Mouse (Mus musculus): Measurements from ENCODE around the gene Zfp618.

Zfp618 gene

DNA sequence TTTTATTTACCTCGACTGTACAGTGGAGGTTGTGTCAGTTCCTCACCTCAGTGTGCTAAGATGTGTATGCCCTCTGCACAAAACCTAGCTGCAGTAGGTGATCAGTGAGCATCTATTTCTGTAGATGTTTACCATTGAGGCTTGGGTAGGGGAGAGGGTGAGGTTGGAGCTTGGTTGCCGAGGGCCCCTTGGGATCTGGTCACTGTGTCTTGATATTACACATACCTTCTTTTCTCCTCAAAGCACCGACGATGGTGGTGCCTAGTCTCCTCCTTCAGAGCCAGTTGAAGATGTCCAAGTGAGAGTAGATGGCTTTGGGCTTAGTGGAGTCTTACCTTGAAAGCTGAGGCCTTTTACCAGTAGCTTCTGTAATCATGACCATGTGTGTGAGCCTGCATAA, 101.4 kb downstream of the Zfp618 start:
- DNase-seq (ENCODE audit: low read depth, low spot score), result no peak

DNA sequence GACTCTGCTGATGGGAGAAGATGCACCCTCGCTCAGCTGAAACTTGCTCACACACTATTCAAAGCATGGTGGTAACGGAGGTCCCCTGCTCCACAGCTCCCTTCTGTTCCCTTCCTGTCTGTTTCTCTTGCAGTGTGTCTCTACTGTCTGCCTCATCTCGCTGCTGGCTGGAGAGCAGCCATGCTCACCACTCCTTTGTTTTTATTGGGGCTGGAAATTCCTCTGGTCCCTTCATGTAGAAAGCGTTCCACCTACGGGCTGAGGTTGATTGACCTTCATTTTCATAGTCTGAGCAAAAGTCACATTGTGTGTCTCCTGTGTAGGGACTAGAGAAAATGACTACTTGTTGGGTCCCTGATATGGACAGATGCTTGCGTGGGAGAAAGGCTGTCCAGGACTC, 102.4 kb downstream of the Zfp618 start:
- DNase-seq (ENCODE audit: low read depth, low spot score), result no peak

DNA sequence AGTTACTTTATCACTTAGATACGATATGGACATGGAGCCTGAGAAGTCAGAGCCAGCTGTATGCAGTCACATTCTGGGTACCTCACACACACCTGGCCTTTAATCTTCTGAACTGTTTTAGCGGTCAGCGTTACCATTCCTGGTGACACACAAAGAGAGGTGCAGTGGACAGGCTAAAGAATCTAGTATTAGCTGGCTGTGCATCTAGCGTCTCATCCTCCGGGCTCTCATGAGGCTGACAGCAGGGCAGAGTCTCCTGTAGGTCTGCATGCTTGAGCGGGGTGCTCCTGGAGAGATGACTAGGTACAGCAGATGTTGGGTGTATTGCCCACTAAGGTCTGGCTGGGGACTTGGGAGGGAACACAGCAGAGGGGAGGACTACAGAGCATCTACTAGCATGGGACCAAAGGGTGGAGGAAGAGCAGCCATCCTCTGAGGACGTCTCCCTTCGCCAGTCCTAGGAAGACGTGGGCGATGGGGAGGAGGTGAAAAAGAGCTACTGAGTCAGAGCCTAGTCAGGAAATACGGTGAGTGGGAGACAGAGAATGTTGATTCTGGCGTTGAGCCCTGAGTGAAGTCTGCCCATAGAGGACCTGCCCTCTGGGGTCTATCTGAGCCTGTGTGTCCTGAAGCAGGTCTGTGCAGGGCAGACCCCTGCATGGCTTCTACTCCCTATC, 103.3 kb downstream of the Zfp618 start:
- no peak for DNase-seq (ENCODE audit: low read depth, low spot score)

DNA sequence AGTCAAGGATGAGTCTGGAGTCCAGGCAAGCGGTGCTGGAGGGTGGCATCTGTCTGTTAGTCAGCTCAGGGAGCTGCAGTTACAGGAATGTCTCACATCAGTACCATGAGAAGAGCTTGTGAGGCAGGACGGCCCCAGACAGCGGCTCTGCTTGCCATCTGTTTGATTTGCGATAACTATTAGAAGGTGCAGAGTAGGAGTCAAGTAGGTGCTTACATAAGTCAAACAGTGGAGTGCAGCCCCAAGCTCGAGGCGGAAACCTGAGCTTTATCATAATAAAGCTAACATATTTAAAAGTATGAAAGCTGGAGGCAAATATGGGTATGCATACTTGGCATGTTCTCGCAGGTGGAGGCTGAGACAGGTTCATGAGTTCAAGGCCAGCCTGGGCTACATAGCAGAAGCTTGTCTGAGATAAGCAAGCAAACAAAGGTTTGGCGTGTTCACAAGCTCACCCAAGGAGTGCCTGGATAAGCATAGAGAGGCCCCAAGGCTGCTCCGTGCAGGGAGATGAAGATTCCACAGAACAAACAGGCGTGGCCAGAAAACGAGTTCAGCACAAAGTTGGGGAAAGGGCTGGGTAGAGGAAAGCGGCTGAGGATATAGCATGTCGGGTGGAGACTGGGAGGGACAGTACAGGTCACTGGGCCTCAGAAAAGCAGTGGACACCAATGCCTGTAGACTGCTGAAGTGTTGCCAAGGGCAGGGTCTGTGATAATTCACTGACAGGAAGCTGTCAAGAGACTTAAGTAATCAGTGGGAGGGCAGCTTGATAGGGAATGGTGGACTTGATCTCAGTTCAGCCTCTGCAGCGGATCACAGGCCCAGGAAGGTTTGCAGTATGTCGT, 106.3 kb downstream of the Zfp618 start:
- no peak for DNase-seq (ENCODE audit: low read depth, low spot score)

DNA sequence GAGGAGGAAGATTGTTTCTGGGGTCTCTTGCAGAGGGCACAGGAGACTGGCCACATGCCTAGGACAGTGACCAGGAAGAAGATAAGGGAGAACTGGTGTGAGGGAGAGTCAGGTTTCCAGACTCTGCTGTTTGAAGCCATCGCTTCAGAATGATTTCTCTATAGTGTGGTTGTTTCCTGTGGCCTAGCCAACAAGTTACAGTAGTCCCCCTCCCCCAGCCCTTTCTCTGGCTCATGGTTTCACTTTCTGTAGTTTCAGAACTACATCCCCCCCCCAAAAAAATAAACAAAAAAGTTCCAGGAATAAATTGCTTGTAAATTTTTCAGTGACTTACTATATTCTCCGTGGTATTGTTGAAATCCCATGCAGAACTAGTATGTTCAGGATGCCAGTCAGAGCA, 107.8 kb downstream of the Zfp618 start:
- no peak for DNase-seq (ENCODE audit: low read depth, low spot score)

DNA sequence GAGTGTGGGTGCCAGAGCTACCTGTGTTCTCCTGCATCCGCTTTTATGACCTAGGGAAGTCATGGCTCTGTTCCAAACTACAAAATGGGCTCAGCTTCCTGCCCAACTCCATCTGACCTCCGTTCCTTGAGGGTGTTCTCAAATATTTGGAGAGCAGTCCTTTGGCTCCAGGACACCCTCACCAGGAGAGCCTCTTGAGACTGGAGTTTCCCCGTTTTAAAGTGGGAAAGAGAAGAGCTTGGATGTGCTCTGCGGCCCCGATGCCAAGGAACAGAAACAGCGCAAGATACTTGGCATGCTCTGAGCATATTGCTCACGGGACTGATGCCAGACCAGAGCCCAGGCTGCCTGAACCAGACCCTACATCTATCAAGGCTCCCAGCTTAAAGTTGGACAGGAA, 113.8 kb downstream of the Zfp618 start:
- no peak for DNase-seq (ENCODE audit: low read depth, low spot score)

DNA sequence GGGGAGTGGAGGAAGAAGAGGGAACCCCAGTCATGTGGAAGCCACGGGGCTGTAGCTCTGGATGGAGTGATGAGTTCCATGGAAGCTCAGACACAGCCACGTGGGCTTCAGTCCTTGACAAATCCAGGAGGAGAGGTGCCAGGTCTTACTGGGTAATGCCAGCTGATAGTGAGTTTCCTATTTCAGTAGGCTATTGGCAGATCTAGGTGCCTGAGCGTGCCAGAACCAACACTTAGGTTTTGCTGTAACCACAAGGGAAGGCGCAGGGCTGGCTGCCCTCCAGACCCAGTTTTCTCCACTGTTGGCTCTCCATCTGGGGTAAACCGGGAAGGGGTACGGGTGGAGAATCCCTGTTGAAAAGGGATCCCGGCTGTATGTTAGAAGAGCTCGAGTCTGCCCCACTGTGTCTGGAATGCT, 119.1 kb downstream of the Zfp618 start:
- DNase-seq (ENCODE audit: low read depth, low spot score), result peak; percentile 28

DNA sequence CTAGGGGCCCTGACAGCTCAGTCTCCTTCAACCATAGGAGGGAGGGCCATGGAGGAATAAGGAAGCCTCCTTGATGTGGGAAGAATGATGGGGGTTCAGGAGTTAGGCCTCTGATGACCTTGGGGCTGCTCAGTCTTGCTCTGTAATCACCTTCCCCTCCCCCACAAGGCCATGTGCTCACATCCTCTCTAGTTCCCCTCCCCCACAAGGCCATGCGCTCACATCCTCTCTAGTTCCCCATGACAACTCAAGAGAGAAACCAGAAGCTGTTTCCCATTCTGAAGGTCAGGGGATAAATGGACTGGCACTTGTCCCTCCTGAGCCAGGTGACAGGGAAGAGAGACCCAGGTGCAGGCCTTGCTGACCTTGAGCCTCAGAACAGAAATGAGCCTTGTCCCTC, 124.1 kb downstream of the Zfp618 start:
- no peak for DNase-seq (ENCODE audit: low read depth, low spot score)

DNA sequence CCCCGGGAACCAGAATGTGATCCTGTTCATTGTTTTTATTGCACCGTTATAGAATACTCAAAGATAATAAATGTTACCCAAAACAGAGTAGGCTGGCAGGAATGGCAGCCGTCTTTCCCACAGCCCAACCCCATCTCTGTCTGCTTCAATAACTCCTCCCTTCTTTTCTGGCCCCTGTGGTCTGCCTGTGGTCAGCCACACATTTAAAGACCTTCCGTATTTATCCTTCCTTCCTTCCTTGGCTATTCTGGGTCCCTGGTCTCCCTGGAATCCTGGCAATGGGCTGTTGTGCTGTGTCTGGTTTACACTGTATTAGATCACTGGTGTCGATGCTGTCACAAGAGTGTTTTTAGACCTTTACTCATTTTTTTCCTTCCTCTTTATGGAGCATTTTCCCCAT, 125.8 kb downstream of the Zfp618 start:
- DNase-seq (ENCODE audit: low read depth, low spot score), result no peak

DNA sequence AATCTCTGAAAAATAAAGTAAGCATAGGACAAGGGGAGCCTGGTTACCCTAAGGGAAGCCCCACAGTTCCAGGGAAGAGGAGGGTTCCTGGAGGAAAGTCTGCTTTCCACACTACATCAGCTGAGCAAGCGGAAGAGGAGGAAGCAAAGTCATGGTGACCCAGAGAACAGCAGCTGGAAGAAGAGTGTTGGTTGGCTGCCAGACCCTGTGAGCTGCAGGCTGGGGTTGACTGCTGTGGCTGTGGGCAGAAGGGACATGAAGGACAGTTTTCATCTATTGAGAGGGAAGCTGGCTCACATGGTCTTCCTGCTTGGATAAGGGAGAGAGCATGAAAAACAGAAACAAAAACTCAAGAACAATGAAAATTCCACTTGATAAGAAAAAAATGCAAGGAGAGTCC, 132.2 kb downstream of the Zfp618 start:
- no peak for DNase-seq (ENCODE audit: low read depth, low spot score)

DNA sequence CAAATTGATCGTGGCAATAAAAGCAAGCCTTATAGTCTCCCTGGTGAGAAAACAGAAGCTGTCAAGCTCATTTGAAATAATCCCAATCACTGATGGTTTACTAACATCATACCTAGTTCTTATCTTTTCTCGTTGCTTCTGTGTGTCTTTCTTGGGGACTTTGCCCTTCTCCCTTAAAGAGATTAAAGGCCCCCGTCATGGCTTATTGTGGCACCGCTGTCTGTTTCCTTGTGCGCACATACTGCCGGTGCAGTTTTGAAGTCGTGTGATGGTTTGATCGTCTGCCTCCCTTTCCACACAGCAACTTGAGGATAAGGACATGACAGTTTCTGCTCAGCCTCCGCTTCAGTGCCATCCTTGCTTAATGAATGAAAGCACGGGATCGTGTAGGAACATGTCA, 135.1 kb downstream of the Zfp618 start:
- no peak for DNase-seq (ENCODE audit: low read depth, low spot score)

DNA sequence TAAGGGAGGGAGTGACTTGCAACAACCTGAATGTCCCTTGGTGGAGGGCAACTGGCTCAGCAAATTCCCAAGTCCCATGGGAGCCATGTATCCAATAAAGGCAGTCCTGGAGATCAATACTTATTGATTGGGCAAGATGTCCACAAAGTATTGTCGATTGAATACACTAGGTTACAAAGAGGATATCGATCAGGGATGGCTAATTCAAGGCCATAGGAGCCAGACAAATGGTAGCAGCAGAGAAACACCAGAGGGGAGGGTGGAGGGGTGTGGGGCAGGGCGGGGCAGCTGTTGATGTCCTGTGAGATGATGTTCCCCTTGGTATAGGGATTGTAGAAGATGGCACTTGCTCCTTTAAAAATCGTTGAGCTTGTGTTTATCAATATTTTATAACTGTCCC, 136.7 kb downstream of the Zfp618 start:
- DNase-seq (ENCODE audit: low read depth, low spot score), result no peak

DNA sequence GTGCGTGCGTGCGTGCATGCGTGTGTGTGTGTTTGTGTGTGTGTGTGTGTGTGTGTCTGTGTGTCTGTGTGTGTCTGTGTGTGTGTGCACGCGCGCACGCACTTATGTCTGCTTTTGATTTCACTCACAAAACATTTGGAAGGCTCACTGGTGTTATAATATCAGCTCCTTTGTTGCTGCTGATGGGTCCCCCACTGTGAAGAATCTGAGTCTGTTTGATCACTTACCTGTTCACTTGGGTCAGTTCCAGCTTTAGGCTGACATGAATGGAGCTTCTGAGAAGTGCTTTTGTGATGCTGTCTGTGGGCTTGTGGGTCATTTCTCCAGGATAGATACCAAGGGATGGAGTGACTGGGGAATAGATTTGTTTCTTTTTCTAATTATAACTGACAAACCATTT, 140.3 kb downstream of the Zfp618 start:
- no peak for DNase-seq (ENCODE audit: low read depth, low spot score)

DNA sequence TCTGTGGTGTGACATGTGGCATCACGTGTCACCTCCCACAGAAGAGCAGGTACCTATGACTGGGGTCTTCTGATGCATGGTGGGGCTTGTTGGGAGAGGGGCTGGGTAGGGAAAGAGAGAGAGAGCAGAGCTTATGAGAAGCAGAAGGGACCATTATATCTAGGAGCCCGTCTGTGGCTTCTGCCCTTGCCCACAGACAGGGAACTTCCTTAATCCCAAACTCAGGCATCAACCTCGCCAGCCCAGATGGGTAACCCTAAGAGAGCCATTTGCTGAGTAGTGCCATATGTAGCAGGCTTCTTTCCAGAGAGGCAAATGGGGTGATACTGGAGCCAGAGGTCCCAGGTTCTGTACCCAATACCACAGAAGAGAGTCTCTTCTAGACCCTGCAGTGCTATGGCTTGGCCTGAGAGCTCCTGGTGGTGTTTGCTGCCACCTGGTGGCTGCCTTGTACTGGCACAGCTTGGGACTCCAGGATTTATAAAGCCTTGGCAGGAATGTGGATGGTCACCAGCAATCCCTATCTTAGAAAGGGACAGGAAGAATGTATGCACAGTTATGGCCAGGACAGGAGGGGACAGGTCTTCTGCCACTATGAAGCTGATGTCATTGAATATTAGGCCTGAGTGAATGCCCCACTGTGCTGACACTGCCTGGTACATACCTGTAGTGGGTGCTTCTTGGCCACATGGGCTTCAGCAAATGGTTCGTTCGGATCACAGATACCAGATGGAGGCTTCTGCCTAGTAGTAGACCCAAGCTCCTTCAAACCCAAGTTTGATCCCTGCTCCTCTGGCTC, 153.5 kb downstream of the Zfp618 start:
- DNase-seq (ENCODE audit: low read depth, low spot score), result peak; percentile 36

DNA sequence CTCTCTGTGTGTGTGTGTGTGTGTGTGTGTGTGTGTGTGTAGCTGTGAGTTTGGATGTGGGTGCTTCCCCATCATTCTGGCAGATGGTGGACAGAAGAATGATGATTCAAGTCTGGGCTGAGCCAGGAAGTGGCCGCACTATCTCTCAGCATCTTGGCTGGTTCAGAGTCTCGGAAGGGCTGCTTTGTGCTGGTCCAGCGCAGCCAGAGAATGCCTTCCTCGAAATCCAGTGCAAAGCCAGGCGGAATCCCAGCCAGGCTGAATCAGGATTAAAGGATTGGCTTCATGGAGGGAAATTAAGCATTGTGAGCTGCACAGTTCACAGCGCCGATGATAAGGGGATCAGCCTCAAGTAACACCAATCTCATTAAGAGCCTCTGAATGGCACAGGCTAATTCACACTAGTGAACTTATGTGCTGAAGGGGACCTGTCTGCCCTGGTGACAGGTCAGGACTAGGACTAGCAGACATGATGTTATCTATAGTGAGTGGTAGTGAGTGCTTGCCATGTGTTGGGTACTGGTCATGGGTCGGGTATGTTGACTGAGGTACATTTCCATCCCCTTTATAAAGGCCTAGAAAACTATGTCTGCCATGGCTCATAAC, 159.6 kb downstream of the Zfp618 start:
- DNase-seq (ENCODE audit: low read depth, low spot score), result no peak

DNA sequence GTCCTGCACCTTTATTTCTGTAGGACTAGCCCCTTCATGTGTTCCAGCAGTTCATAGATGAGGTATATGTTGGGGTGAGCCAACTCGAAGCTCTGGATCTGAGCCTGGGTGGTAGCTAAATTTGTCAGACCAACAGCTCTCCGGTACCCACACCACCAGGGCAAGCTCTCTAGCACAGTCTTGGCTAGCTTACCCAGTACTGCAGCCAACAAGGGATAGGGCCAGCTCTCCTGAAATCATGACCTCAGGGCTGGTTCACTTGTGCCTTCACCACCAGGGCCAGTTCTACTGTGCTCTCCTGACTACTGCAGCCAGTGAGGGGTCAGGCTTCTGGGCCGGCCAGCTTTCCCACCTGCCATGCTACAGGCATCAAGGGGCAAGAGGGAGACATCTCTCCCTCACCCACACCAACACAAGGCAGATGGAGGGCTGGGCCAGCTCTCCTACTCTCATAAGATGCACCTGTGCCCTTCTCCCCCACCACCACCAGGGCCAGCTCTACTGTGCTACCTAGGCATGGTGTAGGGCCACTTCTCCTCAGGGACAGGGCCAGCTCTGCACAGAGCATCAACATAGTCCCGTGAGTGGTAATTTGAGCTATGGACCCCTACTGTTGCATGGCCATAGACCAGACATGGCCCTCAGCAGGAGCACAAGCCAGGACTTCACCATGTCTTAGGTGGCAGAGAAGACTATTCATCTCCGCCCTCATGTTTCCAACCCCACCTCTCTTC, 164.7 kb downstream of the Zfp618 start:
- no peak for DNase-seq (ENCODE audit: low read depth, low spot score)

DNA sequence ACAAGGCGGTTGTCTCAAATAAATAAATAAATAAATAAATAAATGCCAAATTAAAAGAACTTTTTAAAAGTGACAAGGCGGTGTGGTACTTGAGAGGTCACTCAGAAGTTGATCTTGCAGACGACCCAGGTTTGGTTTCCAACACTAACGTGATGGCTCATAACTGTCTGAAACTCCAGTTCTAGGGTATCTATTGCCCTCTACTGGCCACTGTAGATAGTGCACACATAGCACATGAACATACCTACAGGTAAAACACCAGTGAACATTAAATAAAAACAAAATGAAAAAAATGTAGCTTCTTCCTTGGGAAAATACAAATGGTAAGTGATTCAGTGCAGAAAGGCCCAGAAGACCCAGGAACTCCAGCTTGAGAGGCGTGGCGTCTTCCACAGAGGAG, 181.9 kb downstream of the Zfp618 start:
- no peak for DNase-seq (ENCODE audit: low read depth, low spot score)

DNA sequence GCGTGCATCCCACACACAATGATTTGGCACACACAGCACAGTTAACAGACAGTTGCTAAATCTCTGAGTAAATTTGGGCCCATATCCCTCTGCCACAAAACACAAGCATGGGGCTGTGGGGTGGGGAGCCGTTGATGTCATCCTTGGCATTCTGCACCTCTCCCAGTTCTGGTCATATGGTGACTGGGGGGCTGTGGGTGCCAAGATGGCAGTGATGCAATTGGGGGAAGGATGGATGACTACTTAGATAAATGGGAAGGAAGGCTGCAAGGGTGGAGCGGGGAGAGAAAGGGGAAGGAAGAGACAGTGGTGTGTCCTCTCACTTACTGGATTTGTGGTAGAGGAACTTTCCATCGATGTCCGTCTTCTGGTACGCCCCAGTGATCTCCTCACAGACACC, 185.8 kb downstream of the Zfp618 start:
- DNase-seq (ENCODE audit: low read depth, low spot score), result no peak

DNA sequence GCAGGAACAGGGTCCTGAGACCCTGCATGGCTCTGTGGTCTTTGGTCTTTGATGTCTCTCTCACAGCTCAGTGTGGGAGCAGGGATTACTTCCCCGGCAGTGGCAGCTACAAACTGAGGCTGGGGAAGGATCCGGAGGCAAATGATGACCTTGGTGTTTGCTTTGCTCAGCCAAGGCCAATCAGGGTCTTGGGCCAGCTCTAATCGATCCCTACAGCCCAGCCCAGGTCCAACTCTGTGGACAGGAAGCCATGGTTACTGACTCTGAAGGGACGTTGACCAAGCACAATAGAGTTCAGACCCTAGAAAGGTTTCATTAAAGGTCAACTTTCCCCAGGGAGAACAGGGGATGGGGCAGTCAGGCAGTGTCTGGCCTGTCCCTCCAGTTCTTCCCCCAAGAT, 188.7 kb downstream of the Zfp618 start:
- DNase-seq (ENCODE audit: low read depth, low spot score), result no peak

DNA sequence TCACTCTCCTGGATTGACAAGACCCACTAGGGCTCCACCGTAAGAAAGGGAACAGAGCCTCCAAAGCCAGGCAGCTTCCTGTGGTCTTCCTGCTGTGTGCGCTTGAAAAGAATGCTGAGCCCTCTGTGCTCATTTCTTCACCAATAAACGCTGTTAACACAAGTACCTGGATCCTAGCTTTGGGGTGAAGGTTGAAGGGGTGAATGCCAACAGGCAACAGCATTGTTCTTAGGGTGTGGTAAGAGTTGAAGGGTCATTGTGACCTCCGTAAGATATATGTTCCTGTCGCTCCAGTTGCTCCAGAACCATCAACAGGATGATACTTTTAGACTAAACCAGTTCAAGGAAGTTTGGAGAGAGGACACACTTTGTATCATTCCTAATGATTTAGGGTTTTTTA, 189.3 kb downstream of the Zfp618 start, which contains the start of gene Ambp:
Gene Ambp, minus strand, starts transcription at position 101 of the 400 bp plus-strand sequence.
- no peak for DNase-seq (ENCODE audit: low read depth, low spot score)

DNA sequence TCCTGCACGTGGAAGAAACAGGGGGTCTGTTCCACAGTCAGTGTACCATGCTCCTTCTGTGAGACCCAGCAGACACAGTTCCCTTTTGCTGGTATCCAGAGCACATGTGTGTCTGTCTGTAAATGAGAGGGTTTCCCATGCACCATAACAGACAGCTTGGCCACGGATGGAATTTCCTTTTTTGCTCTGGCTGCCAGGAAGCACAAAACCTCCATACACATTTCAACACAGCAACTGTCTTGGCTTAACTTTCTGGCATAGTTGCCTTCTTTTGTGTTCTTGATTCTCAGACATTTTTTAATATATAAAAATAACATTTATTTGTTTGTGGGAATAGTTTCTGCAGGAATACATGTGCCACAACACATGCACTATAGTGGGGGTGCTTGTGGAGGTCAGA, 190.2 kb downstream of the Zfp618 start:
- no peak for DNase-seq (ENCODE audit: low read depth, low spot score)
